Mouse (Mus musculus): ENCODE data around the gene Zc3h15.

Zc3h15 gene

GRCm38 (mm10) chr2:83673843-83674242 is 29.6 kb downstream of the Zc3h15 start:
- no peak for DNase-seq (ENCODE audit: low spot score in 2 of 2)

- DNase-seq (ENCODE audit: low spot score in 2 of 2) = no peak
Observed at GRCm38 (mm10) chr2:83674421-83674820, 30.2 kb downstream of the Zc3h15 start.

- no peak for DNase-seq (ENCODE audit: low spot score in 2 of 2)
Observed at GRCm38 (mm10) chr2:83674896-83675295, 30.7 kb downstream of the Zc3h15 start.

GRCm38 (mm10) chr2:83675681-83676080 is 31.4 kb downstream of the Zc3h15 start:
- no peak for DNase-seq (ENCODE audit: low spot score in 2 of 2)

GRCm38 (mm10) chr2:83676226-83676870 is 32.1 kb downstream of the Zc3h15 start:
- no peak for DNase-seq (ENCODE audit: low spot score in 2 of 2)

- DNase-seq (ENCODE audit: low spot score in 2 of 2) = no peak
Observed at GRCm38 (mm10) chr2:83681332-83681731, 37.1 kb downstream of the Zc3h15 start.

- no peak for DNase-seq (ENCODE audit: low spot score in 2 of 2)
Observed at GRCm38 (mm10) chr2:83681785-83682184, 37.5 kb downstream of the Zc3h15 start.

- no peak for DNase-seq (ENCODE audit: low spot score in 2 of 2)
Observed at GRCm38 (mm10) chr2:83682282-83682681, 38.0 kb downstream of the Zc3h15 start.

GRCm38 (mm10) chr2:83683731-83684519 is 39.7 kb downstream of the Zc3h15 start:
- DNase-seq (ENCODE audit: low spot score in 2 of 2) = no peak

GRCm38 (mm10) chr2:83684691-83685090 is 40.5 kb downstream of the Zc3h15 start:
- DNase-seq (ENCODE audit: low spot score in 2 of 2) = no peak

GRCm38 (mm10) chr2:83690372-83690771 is 46.1 kb downstream of the Zc3h15 start:
- DNase-seq (ENCODE audit: low spot score in 2 of 2) = no peak

GRCm38 (mm10) chr2:83692651-83693545 is 48.7 kb downstream of the Zc3h15 start:
- DNase-seq (ENCODE audit: low spot score in 2 of 2) = no peak

GRCm38 (mm10) chr2:83694061-83694460 is 49.8 kb downstream of the Zc3h15 start:
- no peak for DNase-seq (ENCODE audit: low spot score in 2 of 2)

GRCm38 (mm10) chr2:83695345-83696247 is 51.4 kb downstream of the Zc3h15 start:
- DNase-seq (ENCODE audit: low spot score in 2 of 2) = peak; percentile 28 to 48

GRCm38 (mm10) chr2:83698484-83698883 is 54.2 kb downstream of the Zc3h15 start:
- no peak for DNase-seq (ENCODE audit: low spot score in 2 of 2)

- DNase-seq (ENCODE audit: low spot score in 2 of 2) = no peak
Observed at GRCm38 (mm10) chr2:83699324-83699723, 55.1 kb downstream of the Zc3h15 start.

- peak in 1 of 2 experiments; percentile 21 for DNase-seq (ENCODE audit: low spot score in 2 of 2)
Observed at GRCm38 (mm10) chr2:83700667-83701066, 56.4 kb downstream of the Zc3h15 start.

- no peak for DNase-seq (ENCODE audit: low spot score in 2 of 2)
Observed at GRCm38 (mm10) chr2:83702411-83702810, 58.2 kb downstream of the Zc3h15 start.

- no peak for DNase-seq (ENCODE audit: low spot score in 2 of 2)
Observed at GRCm38 (mm10) chr2:83705580-83706158, 61.4 kb downstream of the Zc3h15 start.

- DNase-seq (ENCODE audit: low spot score in 2 of 2) = no peak
Observed at GRCm38 (mm10) chr2:83709896-83710524, 65.8 kb downstream of the Zc3h15 start.
